Mouse (Mus musculus) monocyte, adult 5-6 weeks (primary cell): ENCODE measurements around the gene Ttc30a2. TPM values are rescaled to one million over a fixed set of nuclear protein-coding genes. Genes with fewer than 3 reads are reported as not detected.
A peak's percentile ranks its signal among the peaks of the same experiment; 100 is the strongest.
"Not testable (repeated sequence)": the region's sequence is repeated elsewhere in the genome, so short reads cannot be mapped to it uniquely, and the experiment has no call there.

Experiments used
- ATAC-seq: fragments of 153-309, 156-312 bp; replicated peaks from 2 replicates; pipeline ENCODE4 v1.8.0; 2017; ENCODE audit warnings: mild to moderate bottlenecking; ENCODE audit not compliant: low TSS enrichment, insufficient number of reproducible peaks, severe bottlenecking, poor library complexity, low FRiP score
- total RNA-seq: library from RNA; stranded (forward); fragments of 200-1000, 200-491, 200-594 nt; gene quantifications from 3 replicates; pipeline ENCODE4 v1.2.3, GENCODE M21; 2017

The Ttc30a2 gene
- total RNA-seq, 1 experiment from 2014 or later, result 0.29 TPM

DNA sequence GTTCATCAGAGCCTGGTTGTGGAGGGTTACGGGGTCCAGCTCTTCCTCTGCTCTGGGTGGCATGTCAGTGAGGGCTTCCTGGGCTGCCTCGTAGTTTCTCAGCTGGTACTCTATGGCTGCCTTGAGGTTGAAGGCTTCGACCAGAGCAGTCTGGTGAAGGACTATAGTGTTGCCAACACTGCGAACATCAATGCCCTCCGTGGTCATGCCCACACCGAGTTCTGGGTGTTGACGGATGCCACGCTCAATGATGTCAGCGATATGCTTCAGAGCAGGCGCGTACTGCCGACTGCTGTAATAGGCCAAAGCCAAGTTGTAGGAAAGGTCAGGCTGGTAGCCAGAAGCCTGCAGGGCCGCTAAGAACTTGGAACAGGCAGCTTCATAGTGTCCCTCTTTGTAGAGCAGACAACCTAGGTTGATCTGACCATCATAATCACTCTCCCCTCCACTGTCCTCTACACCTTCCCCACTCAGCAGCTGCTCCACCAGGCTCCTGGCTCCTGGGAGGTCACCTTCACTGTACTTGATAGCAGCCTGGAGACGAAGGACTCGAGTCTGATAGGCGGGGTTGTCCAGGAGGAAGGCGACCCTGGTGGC lies 40.4 kb downstream of the Ttc30a2 start:
- peak; percentile 22; the same call in 1 of the 2 replicates for ATAC-seq

DNA sequence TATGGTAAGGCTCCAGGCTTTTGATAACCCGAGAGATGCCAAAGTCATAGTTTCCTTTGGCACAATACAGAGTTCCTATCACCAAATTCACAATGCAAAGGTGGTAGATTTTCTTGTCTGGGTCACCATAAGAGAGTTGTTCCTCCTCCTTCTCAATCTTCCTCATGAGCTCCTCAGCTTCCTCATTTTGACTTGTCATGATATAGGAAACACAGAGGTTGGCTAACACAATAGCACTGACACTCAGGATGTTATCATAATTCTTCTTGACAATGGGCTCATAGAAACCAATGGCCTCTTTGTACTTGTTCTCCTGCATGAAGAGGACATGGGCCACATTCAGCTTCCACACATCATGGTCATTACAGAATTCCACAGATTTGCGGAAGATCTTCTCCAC lies 41.3 kb downstream of the Ttc30a2 start:
- ATAC-seq, result not testable (repeated sequence)

DNA sequence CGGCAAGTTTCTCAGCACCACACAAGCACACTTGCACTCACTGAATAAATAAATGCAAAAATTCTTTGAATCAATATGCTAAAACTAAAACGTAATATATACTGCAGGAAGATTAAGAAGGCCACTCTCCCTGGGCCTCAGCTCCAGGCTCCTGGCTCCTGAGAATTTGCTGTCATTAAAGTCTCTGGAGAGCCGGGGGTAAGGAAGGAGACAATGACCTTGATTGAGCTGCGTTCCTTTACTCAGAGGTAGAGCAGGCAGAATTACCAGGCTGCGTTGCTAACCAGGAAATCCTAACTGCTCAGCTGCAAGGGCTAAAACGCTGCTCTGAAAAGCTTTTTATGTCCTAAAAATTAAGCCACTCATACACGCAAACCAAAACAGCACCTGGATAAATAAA lies 44.4 kb downstream of the Ttc30a2 start:
- no peak for ATAC-seq

DNA sequence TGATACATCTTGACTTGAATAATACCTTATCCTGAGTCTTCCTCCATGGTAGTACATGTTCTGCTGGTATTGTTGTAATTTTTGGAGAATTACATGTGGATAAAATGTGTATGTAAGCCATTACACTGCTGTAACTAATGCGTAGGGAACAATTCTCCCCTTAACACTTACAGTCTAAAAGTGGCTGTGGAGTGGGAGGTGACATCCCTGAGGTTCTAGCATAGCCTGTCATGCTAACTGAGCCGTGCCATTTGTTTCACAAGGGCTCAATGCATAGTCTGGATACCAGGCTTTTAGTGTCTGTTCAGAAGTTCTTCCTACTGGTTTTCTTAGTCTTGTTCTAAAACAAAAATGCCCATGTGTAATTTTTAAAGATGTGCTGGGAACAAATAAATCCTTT lies 47.0 kb downstream of the Ttc30a2 start:
- no peak for ATAC-seq

DNA sequence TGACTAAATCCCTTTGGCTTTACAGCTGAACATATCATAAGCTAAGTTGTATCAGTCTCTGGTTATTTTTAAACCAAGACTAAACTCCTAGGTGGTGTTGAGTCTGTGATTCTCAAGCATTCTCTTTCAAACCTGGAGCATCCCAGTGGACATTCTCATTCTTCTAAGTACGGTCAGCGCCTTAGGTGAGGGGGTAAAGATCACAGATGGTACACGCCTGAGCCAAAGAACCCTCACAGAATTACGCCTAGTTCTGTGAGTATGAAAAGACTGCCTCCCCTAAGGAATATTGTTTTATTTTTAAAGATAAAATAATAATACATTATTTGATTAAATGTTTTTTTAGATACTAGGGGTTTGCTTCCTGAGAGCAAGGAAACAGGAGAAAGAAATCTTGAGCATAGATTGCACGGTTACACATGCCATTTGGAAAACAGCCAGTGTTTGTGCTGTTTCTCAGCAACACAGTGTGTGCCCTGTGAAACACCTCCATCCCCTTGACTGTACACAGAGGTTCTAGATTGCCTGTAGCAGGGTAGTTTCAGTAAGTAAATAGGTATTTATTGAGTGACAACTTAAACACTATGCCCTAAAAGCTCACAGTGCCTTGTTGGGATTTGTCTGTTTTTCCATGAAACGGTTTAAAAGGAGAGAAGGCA lies 48.1 kb downstream of the Ttc30a2 start:
- no peak for ATAC-seq

DNA sequence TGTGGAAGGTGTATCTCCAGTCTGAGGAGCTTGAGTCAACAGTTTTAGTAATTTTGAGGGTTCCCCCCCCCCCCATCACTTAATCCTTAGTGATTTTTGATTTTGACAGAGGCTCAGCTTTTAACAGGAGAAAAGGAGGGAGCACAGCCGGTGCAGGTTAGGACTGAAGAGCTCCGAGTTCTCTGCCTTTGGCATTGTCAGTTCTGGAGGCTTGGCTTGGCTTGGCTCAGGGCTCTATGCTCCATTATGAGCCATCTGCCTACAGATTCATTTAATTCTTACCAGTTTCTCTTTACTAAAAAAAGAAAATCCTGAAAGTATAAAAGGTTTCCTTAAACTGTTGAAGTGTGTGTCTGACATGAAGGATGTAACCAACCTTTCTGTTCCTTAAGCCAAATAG lies 48.8 kb downstream of the Ttc30a2 start:
- no peak for ATAC-seq

DNA sequence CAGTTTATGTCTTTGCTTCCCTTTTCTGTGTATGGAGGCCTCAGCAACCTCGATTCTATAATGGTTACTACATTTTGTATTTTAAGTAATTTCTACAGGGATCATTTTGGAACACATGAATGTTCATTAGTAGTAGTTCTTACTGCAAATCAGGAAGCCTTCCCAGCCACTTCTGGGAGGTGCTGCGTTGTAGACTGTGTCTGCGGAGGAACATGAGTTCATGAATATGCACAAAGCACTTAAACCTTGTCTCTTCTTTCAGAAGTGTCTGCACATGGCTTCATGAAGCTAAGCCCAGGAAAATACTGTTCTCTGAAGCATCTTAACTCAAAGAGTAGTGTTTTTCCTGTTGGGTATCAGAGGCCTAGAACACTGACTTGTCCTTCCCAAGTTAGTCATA lies 50.0 kb downstream of the Ttc30a2 start:
- no peak for ATAC-seq

DNA sequence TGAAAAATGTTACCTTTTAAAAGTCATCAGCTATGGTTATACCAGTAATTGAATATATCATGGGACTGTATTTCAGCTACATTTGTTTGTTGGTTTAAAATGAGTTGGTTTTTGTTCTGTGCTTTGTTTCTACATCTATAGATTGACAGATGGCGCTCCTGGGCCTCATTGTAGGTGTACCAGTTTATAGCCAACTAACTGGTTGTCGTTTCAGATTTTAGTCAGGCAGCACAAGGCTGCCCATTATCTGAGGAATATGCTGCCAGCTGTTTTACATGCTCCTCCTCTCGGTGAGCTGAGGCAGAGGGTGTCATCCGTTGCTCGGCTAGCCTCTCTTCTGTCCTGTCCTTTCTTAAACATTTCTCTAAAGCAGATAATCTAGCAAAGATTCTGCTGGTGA lies 51.9 kb downstream of the Ttc30a2 start:
- ATAC-seq, result no peak

Other genes starting within 250 kb of the Ttc30a2 start
- gene Agps, start 146.0 kb downstream of the Ttc30a2 start, total RNA-seq, result 60.0 to 94.2 TPM (median 75.4 TPM) in 3 replicates
- gene Ttc30b, start 39.6 kb downstream of the Ttc30a2 start, total RNA-seq, result 1.3 to 3.2 TPM (median 2.4 TPM) in 3 replicates
- 0.19 to 2.2 TPM (median 1.6 TPM) in 3 replicates for gene Ttc30a1, start 3.8 kb upstream of the Ttc30a2 start, total RNA-seq